Mouse (Mus musculus): ENCODE measurements at regions not wholly inside any gene's neighbourhood (a gene's known extent, or its start where the extent isn't known, plus 50 kb on each side); places are given as distances from the start of the nearest gene placed in this dataset.

DNA sequence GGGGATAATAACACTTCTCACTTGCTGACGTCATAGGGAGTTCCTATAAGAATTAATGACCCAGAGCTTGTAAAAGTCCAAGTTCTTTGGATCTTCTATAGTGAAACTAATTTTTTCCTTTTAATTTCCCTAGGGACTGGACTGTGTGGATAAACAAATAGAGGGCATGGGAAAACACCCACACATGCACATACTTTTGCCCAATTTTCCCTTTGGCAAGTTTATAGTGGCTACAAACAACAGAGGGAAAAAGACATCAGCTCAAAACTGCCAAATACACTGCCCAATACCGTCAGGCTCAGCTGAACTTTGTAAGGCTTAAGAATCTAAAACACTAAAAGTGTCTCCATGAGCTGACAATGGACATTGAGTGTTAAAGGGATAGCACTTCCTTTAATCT, 420.1 kb upstream of the Jag1 start:
- Histone ChIP-seq H3K4me1 (replicated peaks; ENCODE audit: control insufficient read depth, insufficient read depth, low read length) (no peaks in the 10 kb centered on the region), H3K27ac (ENCODE audit: low read depth, low read length) (no peak overlapping the region), H3K4me3 (ENCODE audit: low read depth, low read length) (no peak overlapping the region), H3K9ac (ENCODE audit: low read depth, low read length) (no peak overlapping the region), H3K27me3 (ENCODE audit: control insufficient read depth, insufficient read depth, low read length) (no peaks in the 10 kb centered on the region), H3K9me3 (ENCODE audit: control insufficient read depth, low read length) (no peaks in the 10 kb centered on the region), H3K4me2 (replicated peaks; ENCODE audit: low read depth, low read length) (no peak overlapping the region), H3K36me3 (ENCODE audit: control insufficient read depth, insufficient read depth, low read length) (no peaks in the 10 kb centered on the region)
- no peak for ATAC-seq (ENCODE audit: low FRiP score)
- no peak for DNase-seq (ENCODE audit: low spot score)
- 75% methylated on average over 2 of the region's 2 CpGs for WGBS

DNA sequence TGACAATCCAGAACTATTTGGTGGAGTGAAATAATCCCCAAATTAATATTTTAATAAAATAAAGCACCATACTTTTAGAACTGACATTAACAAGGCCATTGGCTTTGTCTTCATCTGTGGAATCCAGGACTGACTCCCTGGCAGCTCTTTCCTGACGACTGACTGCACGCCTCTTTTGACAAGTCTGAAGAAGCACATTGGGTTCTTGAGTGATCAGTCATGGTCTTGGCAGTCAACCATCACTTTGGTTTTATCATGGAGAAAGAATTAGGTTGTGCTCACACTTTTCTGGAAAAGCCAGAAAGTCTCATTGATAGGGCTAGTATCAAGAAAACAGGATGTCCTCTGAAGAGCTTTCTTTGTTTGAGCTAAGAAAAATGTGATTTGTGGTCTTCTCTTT, 399.8 kb upstream of the Jag1 start:
- Histone ChIP-seq H3K27ac (ENCODE audit: low read depth, low read length) (no peak overlapping the region), H3K4me1 (replicated peaks; ENCODE audit: control insufficient read depth, insufficient read depth, low read length) (no peaks in the 10 kb centered on the region), H3K9me3 (ENCODE audit: control insufficient read depth, low read length) (no peaks in the 10 kb centered on the region), H3K4me3 (ENCODE audit: low read depth, low read length) (no peak overlapping the region), H3K9ac (ENCODE audit: low read depth, low read length) (no peak overlapping the region), H3K4me2 (replicated peaks; ENCODE audit: low read depth, low read length) (no peak overlapping the region), H3K36me3 (ENCODE audit: control insufficient read depth, insufficient read depth, low read length) (no peaks in the 10 kb centered on the region), H3K27me3 (ENCODE audit: control insufficient read depth, insufficient read depth, low read length) (no peaks in the 10 kb centered on the region)
- DNase-seq (ENCODE audit: low spot score) (no peak), ATAC-seq (ENCODE audit: low FRiP score) (no peak)
- WGBS, result 67% methylated on average over 2 of the region's 2 CpGs

DNA sequence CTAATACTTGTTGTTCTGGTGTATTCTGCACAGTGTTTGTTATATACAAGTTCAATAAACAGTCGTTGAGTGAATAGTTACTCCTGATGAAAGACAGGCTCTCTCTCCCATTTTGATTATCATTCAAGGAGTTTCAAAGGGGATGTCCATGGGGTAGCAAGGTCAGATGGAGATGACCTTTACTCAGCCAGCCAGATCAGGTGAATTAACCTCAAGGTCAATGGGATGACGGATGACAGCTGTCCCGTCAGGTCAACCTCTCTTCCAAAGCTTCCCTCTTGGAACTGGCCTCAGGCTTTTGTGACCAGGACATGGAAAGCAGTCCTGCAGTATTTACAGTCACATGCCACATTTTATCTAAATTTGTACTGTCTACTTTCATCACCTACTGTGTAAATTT, 398.6 kb upstream of the Jag1 start:
- Histone ChIP-seq H3K4me1 (replicated peaks; ENCODE audit: control insufficient read depth, insufficient read depth, low read length) (no peaks in the 10 kb centered on the region), H3K27ac (ENCODE audit: low read depth, low read length) (no peak overlapping the region), H3K27me3 (ENCODE audit: control insufficient read depth, insufficient read depth, low read length) (no peaks in the 10 kb centered on the region), H3K4me2 (replicated peaks; ENCODE audit: low read depth, low read length) (no peak overlapping the region), H3K4me3 (ENCODE audit: low read depth, low read length) (no peak overlapping the region), H3K36me3 (ENCODE audit: control insufficient read depth, insufficient read depth, low read length) (no peaks in the 10 kb centered on the region), H3K9ac (ENCODE audit: low read depth, low read length) (no peak overlapping the region), H3K9me3 (ENCODE audit: control insufficient read depth, low read length) (no peaks in the 10 kb centered on the region)
- ATAC-seq (ENCODE audit: low FRiP score), result peak; percentile 68
- WGBS, result 37% methylated on average over 3 of the region's 3 CpGs
- DNase-seq (ENCODE audit: low spot score), result peak; percentile 32

DNA sequence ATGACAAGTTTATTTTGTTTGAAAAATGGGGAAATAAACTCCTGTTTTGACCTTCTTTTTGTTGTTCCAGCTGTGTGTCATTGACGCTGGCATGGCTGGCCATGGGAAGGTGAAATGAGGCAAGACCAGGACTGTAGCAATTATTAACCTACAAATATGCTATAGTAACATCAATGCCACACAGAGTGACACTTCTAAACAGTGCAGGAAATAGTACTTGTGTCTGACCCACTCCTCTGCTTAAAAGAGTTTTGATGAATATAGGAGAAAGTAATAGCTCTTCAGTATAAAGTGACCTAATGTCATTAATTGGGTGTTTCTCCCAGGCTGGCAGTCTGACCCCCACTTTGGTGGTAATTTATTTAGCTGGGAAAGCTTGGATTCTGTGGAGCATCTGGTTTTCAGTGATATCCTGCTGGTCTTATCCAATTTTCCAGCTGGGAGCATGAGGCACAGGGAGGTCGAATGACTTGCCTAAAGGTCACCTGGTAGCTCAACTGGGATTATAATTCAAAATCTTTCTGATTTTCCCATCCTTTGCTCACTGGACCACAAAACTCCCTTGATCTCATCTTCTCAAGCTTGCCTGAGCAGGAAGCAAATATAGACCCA, 397.6 kb upstream of the Jag1 start:
- no peak overlapping the region for H3K4me3 ChIP-seq (ENCODE audit: low read depth, low read length)
- no peak overlapping the region for H3K9ac ChIP-seq (ENCODE audit: low read depth, low read length)
- H3K9me3 ChIP-seq (ENCODE audit: control insufficient read depth, low read length), result no peaks in the 10 kb centered on the region
- 24% methylated on average over 2 of the region's 2 CpGs for WGBS
- no peaks in the 10 kb centered on the region for H3K36me3 ChIP-seq (ENCODE audit: control insufficient read depth, insufficient read depth, low read length)
- no peak overlapping the region for H3K4me2 ChIP-seq (replicated peaks; ENCODE audit: low read depth, low read length)
- ATAC-seq (ENCODE audit: low FRiP score) (peak; percentile 51; the same call in 1 of the 2 replicates), DNase-seq (ENCODE audit: low spot score) (no peak)
- no peaks in the 10 kb centered on the region for H3K27me3 ChIP-seq (ENCODE audit: control insufficient read depth, insufficient read depth, low read length)
- no peaks in the 10 kb centered on the region for H3K4me1 ChIP-seq (replicated peaks; ENCODE audit: control insufficient read depth, insufficient read depth, low read length)
- no peak overlapping the region for H3K27ac ChIP-seq (ENCODE audit: low read depth, low read length)

DNA sequence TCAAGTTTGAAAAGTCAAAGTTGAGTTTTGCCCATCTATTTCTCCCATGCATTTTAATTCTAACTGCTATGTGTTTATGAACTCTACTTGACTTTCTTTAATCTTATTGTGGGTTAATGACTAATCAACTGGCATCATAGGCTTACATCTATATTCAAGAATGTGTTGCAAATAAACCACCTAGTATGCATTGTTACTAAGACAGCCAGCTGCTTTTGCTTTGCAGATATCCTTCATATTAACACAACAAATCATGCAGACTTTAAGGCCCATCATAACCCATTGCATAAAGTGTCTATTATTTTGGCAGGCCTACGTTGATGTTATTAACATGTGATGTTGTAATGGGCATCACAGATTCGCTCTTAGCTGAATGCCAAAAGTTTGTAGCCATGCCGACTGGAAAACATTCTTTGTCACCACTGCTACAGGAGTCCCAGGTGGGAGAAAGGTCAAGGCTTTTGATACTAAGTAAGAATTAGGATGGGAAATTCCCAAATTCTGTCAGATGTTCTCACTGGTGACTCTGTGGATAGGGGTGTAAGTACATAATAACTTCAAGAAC, 394.3 kb upstream of the Jag1 start:
- H3K9ac ChIP-seq (ENCODE audit: low read depth, low read length), result no peak overlapping the region
- H3K27me3 ChIP-seq (ENCODE audit: control insufficient read depth, insufficient read depth, low read length), result no peaks in the 10 kb centered on the region
- no peaks in the 10 kb centered on the region for H3K36me3 ChIP-seq (ENCODE audit: control insufficient read depth, insufficient read depth, low read length)
- H3K9me3 ChIP-seq (ENCODE audit: control insufficient read depth, low read length), result no peaks in the 10 kb centered on the region
- DNase-seq (ENCODE audit: low spot score) (no peak), ATAC-seq (ENCODE audit: low FRiP score) (no peak)
- H3K27ac ChIP-seq (ENCODE audit: low read depth, low read length), result no peak overlapping the region
- no peaks in the 10 kb centered on the region for H3K4me1 ChIP-seq (replicated peaks; ENCODE audit: control insufficient read depth, insufficient read depth, low read length)
- H3K4me2 ChIP-seq (replicated peaks; ENCODE audit: low read depth, low read length), result no peak overlapping the region
- no peak overlapping the region for H3K4me3 ChIP-seq (ENCODE audit: low read depth, low read length)
- 82% methylated on average over 3 of the region's 3 CpGs for WGBS

DNA sequence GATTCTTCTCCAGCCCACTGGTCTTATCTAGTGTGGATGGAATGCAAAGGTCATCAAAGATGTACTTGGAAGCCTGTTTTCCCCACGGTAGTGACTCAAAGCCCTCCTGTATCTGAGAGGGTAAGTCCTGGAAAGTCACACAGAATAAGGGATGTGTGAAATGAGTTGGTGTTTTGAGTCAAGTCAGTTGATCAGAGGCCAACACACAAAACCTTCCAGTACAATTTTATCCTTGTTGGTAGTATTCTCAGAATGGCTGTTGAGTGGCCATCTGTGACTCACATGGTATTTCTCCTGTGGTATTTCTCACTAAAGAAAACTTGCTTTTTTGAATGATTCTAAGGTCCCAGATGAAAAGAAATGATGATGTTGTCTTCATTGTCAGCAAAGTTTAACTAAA, 384.8 kb upstream of the Jag1 start:
- Histone ChIP-seq H3K4me1 (replicated peaks; ENCODE audit: control insufficient read depth, insufficient read depth, low read length) (no peaks in the 10 kb centered on the region), H3K9ac (ENCODE audit: low read depth, low read length) (no peak overlapping the region), H3K36me3 (ENCODE audit: control insufficient read depth, insufficient read depth, low read length) (no peaks in the 10 kb centered on the region), H3K27me3 (ENCODE audit: control insufficient read depth, insufficient read depth, low read length) (no peaks in the 10 kb centered on the region), H3K9me3 (ENCODE audit: control insufficient read depth, low read length) (no peaks in the 10 kb centered on the region), H3K4me2 (replicated peaks; ENCODE audit: low read depth, low read length) (no peak overlapping the region), H3K27ac (ENCODE audit: low read depth, low read length) (no peak overlapping the region), H3K4me3 (ENCODE audit: low read depth, low read length) (no peak overlapping the region)
- no peak for ATAC-seq (ENCODE audit: low FRiP score)
- DNase-seq (ENCODE audit: low spot score), result no peak
- 76% methylated on average over 1 of the region's 1 CpGs for WGBS

DNA sequence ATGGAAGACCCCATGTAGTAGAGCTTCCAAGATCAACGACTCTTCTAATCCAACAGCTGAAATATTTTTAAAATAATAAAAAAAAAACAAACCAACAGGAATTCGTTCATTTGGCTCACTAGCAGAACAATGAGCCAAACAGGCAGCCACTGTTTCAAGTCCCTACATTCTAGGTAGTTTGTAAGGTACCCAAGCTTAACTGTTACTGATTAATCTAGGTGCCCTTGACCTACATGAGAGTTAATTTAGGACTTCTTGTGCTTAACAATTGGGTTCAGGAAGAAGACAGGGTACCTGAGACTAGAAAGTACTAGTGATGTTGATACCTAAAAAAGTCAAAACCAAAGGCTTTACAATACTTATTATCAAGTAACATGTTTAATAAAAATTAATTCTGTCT, 381.2 kb upstream of the Jag1 start:
- no peak overlapping the region for H3K4me3 ChIP-seq (ENCODE audit: low read depth, low read length)
- ATAC-seq (ENCODE audit: low FRiP score) (no peak), DNase-seq (ENCODE audit: low spot score) (no peak)
- no peak overlapping the region for H3K4me2 ChIP-seq (replicated peaks; ENCODE audit: low read depth, low read length)
- H3K27me3 ChIP-seq (ENCODE audit: control insufficient read depth, insufficient read depth, low read length), result no peaks in the 10 kb centered on the region
- no peak overlapping the region for H3K27ac ChIP-seq (ENCODE audit: low read depth, low read length)
- H3K9me3 ChIP-seq (ENCODE audit: control insufficient read depth, low read length), result no peaks in the 10 kb centered on the region
- H3K36me3 ChIP-seq (ENCODE audit: control insufficient read depth, insufficient read depth, low read length), result no peaks in the 10 kb centered on the region
- WGBS, result 82% methylated on average over 2 of the region's 2 CpGs
- H3K9ac ChIP-seq (ENCODE audit: low read depth, low read length), result no peak overlapping the region
- no peaks in the 10 kb centered on the region for H3K4me1 ChIP-seq (replicated peaks; ENCODE audit: control insufficient read depth, insufficient read depth, low read length)

DNA sequence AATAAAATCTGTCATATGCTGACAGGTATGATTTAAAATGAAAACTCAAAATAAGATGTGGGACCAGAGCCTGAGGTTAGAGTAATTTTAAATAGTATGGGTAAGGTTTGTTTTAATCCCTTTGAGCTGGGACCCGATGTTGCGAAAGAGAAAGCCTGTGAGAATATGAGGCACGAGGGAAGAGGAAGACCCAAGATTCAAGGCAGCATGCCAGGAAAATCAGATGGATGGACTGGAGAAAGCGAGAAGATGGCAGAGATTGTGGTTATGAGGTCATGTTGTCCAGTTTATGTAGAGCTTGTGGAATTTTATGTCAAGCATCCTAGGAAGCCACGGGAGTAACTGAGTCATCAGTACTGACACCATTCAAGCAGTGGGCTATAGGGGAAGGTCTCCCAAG, 377.2 kb upstream of the Jag1 start:
- H3K27ac ChIP-seq (ENCODE audit: low read depth, low read length), result no peak overlapping the region
- no peaks in the 10 kb centered on the region for H3K4me1 ChIP-seq (replicated peaks; ENCODE audit: control insufficient read depth, insufficient read depth, low read length)
- no peaks in the 10 kb centered on the region for H3K9me3 ChIP-seq (ENCODE audit: control insufficient read depth, low read length)
- WGBS, result 88% methylated on average over 5 of the region's 5 CpGs
- DNase-seq (ENCODE audit: low spot score) (no peak), ATAC-seq (ENCODE audit: low FRiP score) (no peak)
- no peak overlapping the region for H3K9ac ChIP-seq (ENCODE audit: low read depth, low read length)
- H3K4me2 ChIP-seq (replicated peaks; ENCODE audit: low read depth, low read length), result no peak overlapping the region
- H3K27me3 ChIP-seq (ENCODE audit: control insufficient read depth, insufficient read depth, low read length), result no peaks in the 10 kb centered on the region
- no peaks in the 10 kb centered on the region for H3K36me3 ChIP-seq (ENCODE audit: control insufficient read depth, insufficient read depth, low read length)
- no peak overlapping the region for H3K4me3 ChIP-seq (ENCODE audit: low read depth, low read length)

DNA sequence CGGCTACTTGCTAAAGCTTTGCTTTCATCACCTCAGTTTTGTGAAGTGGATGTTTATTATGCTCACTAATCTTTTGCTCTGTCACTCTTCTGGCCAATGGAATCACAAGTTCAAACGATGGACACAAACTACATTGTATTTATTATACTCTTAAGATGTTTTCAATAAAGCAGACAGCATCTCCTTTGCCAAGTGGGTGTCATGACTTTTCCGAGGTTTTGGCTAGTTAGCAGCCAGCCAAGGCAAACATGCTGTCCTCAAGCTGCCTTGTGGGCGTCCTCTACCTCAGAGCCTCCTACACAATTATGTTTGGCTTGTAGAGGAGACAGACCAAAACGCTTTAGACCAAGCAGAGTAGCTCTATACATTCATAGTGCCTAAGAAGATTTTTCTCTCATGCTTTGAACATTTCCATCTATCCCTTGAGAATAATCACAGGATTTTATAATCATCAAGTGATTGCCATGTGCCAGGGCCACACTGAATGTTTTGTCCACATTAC, 372.8 kb upstream of the Jag1 start:
- H3K4me2 ChIP-seq (replicated peaks; ENCODE audit: low read depth, low read length), result no peak overlapping the region
- DNase-seq (ENCODE audit: low spot score), result no peak
- WGBS, result 79% methylated on average over 5 of the region's 5 CpGs
- H3K27ac ChIP-seq (ENCODE audit: low read depth, low read length), result no peak overlapping the region
- ATAC-seq (ENCODE audit: low FRiP score), result no peak
- no peaks in the 10 kb centered on the region for H3K36me3 ChIP-seq (ENCODE audit: control insufficient read depth, insufficient read depth, low read length)
- H3K9ac ChIP-seq (ENCODE audit: low read depth, low read length), result no peak overlapping the region
- H3K4me3 ChIP-seq (ENCODE audit: low read depth, low read length), result no peak overlapping the region
- no peaks in the 10 kb centered on the region for H3K9me3 ChIP-seq (ENCODE audit: control insufficient read depth, low read length)
- H3K4me1 ChIP-seq (replicated peaks; ENCODE audit: control insufficient read depth, insufficient read depth, low read length), result no peaks in the 10 kb centered on the region
- H3K27me3 ChIP-seq (ENCODE audit: control insufficient read depth, insufficient read depth, low read length), result no peaks in the 10 kb centered on the region
